Mouse (Mus musculus) erythroblast, embryonic 14.5 days (primary cell): Measurements from ENCODE around the gene Ccl17.
"Not testable (repeated sequence)": the region's sequence is repeated elsewhere in the genome, so short reads cannot be mapped to it uniquely, and the experiment has no call there.

Experiments used
- GATA1 ChIP-seq: IDR thresholded peaks from 2 replicates; pipeline ENCODE4 v1.6.1; 2012; ENCODE audit warnings: low read length, inconsistent platforms, mixed read lengths
- TAL1 ChIP-seq: IDR thresholded peaks from 3 replicates; pipeline ENCODE4 v1.6.1; 2012; ENCODE audit warnings: low read length, inconsistent platforms, mixed read lengths

DNA sequence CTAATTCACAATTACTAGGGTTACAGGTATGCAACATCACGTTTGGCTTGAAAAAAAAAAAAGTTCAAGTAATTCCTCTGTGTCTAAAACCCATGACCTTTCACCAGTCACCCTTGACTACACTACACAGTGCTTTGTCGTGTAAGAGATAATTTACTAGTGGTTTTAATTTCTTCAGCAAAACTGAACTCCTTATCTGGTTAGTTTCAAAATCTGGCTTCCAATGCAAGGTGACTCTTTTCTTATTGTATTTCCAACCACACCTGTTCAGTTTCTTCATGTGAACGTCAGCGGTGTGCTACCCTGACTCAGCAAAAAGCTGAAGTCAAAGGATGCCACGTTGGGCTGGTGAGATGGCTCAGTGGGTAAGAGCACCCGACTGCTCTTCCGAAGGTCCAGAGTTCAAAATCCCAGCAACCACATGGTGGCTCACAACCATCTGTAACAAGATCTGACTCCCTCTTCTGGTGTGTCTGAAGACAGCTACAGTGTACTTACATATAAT lies 23.7 kb downstream of the Ccl17 start:
- not testable (repeated sequence) for TF ChIP-seq GATA1, TAL1
